Mouse (Mus musculus): Measurements from ENCODE around the gene Sugp1.
A peak's percentile ranks its signal among the peaks of the same experiment; 100 is the strongest.
"Not testable (repeated sequence)": the region's sequence is repeated elsewhere in the genome, so short reads cannot be mapped to it uniquely, and the experiment has no call there.

Gene Sugp1

DNA sequence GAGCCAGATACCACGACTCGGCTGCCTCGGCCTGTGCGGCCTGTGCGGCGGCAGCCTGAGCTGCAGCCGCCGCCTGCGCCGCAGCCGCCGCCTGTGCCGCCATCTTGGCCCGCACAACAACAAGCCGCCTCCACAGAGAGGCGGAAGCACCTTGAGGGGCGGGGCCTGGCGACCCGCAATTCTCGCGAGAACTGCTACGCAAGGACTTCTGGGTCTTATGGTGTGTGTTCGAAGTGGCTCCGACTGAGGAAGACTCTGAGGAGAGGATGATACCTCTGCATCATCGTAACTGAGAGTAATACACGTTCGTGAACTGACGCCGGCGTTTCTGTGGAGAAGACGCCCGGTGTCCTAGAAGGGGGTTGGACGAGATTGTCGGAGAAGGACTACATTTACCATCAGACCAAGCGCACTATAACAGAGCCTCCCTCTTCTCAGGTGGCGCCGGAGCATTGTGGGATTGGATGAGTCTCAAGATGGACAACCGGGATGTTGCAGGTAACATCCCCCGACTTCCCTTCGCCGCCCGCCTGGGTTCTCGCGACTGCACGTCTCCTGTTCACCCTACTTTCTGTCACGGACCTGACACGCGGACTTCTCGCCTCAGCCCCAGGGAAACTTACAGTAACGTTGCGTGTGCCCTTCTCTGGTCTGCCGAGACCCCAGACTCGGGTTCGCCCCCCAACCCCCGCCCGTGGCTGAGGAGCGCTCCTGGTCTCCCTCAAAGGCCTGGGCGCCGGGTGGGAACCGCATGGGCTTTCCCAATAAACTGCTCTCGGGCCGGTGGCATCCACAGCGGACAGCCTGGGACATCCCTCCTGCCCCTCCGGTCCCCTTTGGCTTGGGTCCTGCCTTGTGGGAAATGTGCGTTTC is at the start of gene Sugp1, which contains the start of gene Mau2:
Gene Sugp1 (plus strand): TSS at position 231 of the 873 bp plus-strand sequence.
Gene Mau2 (minus strand): TSS at position 152 of the 873 bp plus-strand sequence.
- DNase-seq (ENCODE audit: low spot score in 2 of 2): peak; percentile 88 to 95

DNA sequence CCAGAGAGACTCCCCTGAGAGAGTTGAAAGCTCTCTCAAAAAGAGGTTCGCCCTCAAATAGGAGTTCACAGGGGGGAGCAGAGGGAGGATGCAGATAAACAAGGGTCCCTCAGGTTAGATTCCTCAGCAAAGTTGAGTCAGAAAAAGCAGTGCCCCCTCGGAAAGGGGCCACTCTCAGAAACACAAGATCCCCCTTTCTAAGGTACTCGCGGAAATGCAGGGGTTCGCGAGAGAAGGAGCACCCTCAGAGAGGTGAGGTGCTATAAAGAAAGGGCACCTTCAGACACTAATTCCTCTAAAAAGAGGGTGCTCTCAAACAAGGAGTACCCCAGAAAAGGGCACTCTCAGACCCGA is 47.2 kb upstream of the Sugp1 start:
- DNase-seq (ENCODE audit: low spot score in 2 of 2): no peak

DNA sequence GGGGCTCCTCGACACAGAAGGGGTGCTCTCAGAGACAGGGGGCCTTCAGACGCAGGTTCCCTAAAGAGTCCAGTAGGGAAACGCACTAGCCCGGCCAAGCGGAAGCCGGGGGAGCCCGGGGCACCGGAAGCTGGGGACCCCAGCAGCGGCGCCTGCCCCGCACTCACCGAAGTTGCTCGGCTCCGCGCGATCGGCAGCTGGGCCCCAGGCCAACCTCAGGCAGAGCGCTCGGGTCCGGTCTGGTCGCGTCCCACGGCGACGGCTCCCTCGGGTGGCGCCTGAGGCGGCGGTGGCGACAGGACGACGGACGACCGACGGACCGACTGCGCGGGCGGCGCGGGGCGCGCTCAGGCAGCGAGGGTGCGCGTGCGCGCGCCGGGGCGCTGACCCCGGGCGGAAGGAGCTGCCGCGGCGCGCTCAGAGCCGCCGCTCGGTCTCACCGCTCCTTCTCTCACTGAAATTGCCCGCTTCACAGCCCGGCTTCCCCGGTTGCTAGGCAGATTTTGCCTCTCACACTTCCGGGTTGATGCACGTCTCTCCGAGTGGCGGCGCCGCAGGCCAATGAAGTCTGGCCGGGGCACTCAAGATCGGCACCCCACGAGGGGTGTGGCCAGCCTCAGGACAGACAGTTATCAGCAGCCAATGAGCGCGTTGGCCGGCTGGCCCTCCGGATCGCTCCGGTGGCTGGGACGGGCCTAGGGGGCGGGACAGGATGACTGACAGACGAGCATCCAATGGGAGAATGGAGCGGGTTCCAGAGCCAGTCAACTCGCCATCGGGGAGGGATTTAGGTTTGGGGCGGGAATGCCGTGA is 46.6 kb upstream of the Sugp1 start, which contains the start of gene Gatad2a:
Gene Gatad2a (minus strand): TSS at position 609 of the 813 bp plus-strand sequence.
- DNase-seq (ENCODE audit: low spot score in 2 of 2): peak; percentile 100

DNA sequence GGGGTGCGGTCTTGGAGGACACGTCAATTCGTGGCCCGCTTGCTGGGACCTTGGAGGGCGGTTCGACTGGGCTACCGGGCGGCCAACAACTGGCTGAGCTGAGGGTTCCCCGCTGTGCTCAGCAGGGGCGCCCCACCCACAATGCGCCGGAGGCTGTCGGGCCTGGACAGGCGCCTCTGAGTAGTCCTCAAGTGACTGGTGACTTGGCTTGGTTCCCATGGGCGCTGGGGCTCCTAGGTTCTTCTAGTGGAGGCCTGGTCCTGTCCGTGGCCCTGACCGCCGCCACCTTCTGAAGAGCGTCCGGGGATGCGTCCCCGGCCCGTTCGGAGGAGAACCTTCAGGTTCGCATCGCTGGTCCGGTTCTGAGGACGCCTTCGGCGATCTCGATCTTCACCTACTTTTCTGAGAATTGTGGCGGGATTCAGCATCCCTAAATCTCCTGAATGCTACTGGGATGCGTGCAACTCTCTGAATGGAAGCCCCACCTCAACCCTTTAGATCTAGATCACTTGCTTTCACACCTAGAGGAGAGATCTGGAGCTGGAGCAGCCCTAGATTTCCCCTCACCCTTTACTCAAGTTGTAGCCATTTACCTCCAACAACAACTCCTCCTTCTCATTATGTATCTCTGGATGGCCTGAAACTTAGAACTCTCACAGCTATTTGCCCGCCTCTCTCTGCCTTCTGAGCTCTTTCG is 45.9 kb upstream of the Sugp1 start:
- DNase-seq (ENCODE audit: low spot score in 2 of 2): no peak

DNA sequence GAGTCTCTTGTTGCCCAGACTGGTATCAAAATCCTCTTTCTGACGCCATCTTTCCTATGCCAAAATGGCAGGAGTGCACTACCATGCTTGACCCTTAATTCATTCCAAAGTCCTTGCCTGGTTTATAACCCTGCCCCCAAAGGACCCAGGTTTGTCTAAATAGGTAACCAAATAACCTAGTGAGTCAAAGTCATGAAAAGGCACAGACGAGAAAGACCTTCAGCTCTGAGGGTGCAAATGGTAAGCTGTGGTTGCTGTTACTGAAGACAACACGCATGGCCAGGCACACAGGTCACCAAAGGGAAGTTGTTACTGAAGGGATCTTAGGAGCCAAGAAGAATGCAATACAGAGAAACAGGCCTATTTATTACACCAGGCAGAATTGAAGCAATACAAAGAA is 43.9 kb upstream of the Sugp1 start:
- no peak for DNase-seq (ENCODE audit: low spot score in 2 of 2)

DNA sequence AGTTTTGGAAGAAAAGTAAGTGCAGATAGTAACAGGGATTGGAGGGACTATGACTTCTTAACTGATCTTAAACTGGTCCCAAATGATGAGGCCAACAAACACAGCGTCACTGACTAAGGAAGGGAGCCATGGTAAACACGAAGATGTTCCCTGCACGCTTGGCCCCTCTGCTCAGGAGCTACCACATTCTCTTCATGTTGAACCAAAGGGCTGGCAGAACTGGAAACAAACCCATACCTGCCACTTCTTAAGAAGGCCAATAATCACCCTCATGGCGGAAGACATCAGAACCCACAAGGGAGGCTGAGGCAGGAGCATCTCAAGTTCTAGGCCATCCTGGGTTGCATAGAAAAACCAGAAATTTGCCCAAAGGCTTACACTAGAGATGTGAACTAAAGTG is 43.4 kb upstream of the Sugp1 start:
- no peak for DNase-seq (ENCODE audit: low spot score in 2 of 2)

DNA sequence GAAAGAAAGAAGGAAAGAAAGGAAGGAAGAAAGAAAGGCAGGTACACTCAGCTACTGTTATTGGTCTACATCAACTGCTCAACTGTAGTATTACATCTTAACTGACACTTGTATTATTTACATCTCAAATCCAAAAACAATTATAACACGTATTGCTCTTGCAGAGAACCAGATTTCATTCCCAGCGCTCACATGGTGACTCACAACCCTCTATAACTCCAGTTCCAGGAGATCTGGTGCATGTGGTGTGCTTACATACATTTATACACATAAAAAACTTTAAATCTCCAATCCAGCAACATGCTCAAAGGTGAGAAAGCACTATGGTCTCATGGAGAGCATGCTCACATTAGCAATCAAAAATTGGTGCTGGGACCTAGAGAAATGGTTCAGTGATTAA is 42.4 kb upstream of the Sugp1 start:
- no peak for DNase-seq (ENCODE audit: low spot score in 2 of 2)

DNA sequence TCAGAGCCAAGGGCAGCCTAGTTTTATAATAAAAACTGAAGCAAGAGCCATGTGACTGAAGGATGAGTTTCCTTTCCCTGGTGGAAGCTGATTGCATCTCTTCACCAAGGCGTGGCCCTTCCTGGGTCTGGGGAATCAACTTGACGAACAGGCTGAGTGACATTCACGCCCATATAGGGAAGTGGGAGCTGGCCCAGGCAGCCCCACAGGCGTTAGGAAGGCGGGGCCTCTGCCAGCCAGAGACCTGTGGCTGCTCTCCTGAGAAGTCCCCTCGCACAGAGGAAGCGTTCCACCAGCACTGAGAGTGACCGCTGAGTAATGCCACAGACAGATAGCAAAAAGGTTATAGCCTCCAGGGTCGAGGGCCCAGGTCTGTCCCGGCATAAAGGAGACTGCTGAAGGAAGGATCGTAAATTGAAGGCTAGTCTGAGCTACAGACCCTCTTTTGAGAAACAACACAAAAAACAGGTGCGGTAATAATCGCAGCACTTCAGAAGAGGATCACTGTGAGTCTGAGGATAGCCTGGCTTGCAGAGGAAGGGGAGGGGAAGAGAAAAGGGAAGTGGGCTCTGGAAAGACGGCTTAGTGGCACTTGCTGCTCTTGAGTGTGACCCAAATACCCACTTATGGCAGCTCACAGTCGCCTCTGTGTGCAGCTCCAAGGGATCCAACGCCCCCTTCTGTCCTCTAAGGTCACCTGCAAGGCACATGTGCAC is 41.3 kb upstream of the Sugp1 start:
- DNase-seq (ENCODE audit: low spot score in 2 of 2): no peak

DNA sequence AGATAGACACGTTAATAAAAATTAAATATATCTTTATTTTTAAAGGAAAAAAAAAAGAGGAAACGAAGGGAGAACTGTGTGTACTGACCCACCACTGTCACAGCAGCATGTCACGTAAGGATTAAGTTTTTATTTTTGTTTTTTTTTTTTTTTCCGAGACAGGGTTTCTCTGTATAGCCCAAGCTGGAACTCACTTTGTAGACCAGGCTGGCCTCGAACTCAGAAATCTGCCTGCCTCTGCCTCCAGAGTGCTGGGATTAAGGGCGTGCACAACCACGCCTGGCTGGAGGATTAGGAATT is 40.8 kb upstream of the Sugp1 start:
- DNase-seq (ENCODE audit: low spot score in 2 of 2): not testable (repeated sequence)

DNA sequence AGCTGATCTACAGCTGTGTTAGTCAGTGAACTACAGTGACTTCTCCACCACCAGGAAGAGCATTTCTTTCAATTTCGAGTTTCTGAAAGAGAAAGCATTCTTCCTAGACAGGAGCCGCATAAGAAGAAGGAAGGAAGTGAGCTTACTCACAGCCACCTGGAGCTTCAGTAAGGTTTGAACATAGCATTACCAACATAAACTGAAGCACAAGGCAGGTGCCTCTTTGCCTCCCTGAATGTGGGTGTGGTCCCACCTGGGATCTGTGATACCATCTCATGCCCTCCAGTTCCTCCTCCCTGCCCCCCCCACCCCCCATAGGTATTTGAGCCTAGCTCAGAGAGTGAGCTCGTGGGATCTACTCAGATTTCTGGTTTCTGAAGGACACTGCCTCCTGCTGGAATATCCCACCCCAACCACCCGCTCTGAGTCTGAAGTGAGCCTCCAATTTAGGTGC is 39.4 kb upstream of the Sugp1 start:
- DNase-seq (ENCODE audit: low spot score in 2 of 2): no peak

DNA sequence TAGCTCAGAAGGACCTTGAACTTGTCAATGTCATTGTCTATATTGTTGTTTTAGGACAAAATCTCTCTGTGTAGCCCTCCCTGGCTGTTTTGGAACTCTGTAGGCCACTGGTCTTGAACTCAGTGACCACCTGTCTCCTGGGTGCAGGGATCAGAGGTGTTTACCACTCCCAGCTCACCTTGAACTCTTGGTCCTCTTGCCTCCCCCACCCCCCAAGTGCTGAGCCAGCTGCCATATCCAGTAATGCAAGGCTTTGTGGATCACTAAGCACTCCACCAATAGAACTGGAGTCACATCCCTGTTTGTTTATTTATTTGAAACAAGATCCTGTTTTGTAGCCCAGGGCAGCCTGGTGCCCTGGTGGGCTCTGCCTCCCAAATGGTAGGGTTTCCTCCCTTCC is 38.3 kb upstream of the Sugp1 start:
- DNase-seq (ENCODE audit: low spot score in 2 of 2): no peak

DNA sequence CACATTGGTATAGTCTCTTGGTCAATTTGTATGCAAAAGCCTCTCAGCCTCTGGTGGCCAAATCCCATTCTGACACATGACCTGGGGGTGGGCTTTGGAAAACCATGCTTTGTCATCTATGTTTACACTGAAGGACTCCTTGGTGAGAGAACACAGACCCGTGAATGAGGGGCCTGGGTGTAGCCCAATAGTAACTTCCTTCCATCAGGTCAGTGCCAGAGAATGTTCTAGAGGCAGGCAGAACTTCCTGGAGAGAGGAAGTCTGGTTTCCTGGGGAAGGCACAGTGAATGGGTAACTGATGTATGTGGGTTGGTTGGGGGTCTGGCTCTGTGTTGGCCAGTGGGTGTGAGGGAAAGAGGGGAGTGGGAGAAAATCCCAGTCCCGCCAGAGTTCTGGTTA is 37.4 kb upstream of the Sugp1 start:
- DNase-seq (ENCODE audit: low spot score in 2 of 2): no peak

DNA sequence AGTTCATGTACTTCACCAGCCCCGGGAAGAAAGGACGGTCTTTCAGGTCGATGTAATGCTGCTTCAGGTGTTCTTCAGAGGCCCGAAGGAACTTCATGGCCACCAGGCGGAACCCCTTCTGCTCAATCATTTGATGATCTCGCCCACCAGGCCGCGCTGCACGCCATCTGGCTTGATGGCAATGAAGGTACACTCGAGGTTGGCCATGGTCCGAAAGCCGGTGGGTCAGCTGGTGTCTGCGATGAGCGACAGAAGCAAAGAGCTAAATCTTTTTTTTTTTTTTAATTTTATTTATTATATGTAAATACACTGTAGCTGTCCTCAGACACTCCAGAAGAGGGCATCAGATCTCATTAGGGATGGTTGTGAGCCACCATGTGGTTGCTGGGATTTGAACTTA is 31.8 kb upstream of the Sugp1 start:
- DNase-seq (ENCODE audit: low spot score in 2 of 2): peak in 1 of 2 experiments; percentile 28

DNA sequence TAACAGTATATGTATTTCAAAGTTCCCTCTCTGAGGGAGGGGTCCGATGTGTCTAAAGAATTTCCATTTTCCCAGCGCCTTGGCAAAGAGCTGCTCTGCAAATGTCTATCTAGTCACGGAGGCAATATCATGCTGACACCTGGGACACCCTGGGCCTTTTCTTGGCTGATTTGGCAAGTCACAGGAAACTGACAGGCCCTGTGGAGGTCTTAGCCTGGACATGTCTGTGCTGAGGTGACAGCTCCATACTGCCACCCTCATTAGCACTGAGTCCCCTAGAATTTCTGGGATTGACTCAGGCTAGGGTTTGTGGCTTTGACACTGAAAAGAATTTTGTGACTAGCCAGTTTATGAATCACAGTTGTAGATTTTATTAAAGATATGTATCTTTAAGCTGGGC is 30.3 kb upstream of the Sugp1 start:
- no peak for DNase-seq (ENCODE audit: low spot score in 2 of 2)

DNA sequence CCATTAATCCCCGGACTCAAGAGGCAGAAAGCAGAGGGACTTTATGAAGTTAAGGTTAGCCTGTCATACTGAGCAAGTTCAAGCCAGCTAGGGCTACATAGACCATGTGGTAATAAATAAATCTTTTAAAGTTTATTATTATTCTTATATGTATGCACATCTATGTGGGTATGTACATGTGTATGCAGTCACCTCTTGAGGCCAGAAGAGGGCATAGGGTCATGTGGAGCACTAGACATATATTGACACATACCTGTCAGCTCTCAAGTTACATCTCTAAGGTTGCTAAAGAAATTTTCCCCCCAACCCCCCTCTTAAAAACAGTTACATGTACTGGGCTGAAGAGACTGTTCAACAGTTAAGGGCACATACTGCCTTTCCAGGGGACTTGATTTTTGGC is 29.9 kb upstream of the Sugp1 start:
- DNase-seq (ENCODE audit: low spot score in 2 of 2): no peak

DNA sequence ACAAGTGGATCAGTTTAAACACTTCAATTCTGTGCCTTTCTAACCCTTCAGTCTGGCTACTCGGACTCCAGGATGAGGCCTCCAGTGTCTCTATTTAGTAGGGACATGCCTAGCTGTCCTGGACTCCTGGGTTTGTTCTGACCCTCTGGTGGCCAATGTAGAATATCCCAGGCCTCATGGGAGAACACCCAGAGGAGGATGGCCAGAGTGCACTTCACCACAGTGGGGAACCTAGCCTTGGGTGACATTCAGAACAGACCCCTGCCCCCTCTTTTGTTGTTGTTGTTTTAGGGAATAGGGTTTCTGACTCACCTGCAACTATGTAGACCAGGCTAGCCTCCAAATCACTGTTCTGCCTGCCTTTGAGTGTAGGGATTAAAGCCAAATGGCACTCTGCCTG is 27.6 kb upstream of the Sugp1 start:
- DNase-seq (ENCODE audit: low spot score in 2 of 2): no peak

DNA sequence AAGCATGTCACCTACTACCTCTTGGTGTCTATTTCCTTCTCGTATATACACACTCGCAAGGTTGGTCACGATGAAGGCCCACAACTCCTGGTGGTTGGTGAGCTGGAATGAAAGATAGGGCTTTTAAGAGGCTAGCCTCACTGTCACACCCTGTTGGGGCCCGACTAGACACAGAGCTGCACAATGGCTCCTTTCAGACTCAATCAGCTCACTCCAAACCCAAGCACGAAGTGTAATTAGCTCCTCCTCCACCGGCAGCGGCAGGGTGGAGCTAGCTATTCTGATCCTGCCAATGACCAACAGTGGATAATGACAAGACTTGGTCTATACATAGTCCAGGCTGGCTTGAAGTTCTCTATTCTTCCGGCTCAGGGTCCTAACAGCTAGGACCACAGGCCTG is 19.0 kb upstream of the Sugp1 start:
- no peak for DNase-seq (ENCODE audit: low spot score in 2 of 2)

DNA sequence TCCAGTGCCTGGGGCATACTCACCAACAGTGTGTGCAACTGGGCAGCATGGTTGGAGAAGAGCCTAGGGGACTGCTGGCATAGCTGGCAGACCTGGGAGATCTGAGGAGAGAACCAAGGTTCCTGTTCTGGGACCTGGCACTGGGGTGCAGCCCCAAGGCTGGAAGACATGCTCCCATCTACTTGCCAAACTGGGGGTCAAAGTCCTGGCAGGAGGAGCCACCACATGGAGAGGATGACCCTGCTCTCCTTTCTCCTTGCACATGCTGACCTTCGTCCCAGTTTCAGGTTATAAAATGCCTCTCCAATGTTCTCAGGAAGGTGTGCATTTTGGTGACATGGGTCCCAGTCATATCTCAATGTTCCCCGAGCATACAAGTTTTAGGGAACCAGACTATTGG is 16.5 kb upstream of the Sugp1 start:
- no peak for DNase-seq (ENCODE audit: low spot score in 2 of 2)

DNA sequence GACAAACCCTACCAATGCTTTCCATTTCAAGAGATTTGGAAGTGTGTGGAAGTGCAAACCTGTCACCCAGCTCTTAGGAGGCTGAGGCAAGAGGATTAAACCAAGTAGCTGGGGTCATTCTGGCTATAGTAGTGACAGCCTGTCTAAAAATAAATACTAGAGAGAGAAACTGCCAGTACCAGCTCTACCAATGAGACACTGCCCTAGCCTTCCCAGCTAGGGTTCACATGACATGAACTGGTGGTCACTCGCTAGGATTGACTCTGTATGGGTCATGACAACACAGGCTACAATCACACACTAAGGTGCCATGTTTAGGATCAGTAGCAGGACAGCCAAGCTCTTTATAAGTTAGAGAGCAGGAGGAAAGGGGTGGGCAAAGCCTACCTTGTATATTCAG is 12.4 kb upstream of the Sugp1 start:
- DNase-seq (ENCODE audit: low spot score in 2 of 2): no peak

DNA sequence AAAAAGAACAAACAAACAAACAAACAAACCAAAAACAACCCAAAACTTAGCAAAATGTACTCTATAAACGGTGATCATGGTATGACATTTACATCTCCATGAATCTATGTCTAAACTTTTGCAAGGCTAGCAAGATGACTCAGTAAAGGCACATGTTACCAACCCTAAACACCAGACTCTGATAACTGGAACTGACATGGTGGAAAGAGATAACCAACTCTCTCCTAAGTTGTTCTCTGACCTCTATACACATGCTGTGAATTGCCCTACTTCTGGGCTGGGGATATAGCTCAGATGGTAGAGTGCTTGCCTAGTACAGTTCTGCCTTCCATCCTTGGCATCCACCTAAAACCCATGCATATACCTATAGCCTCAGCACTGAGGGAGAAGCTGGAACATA is 4.6 kb upstream of the Sugp1 start:
- DNase-seq (ENCODE audit: low spot score in 2 of 2): no peak

DNA sequence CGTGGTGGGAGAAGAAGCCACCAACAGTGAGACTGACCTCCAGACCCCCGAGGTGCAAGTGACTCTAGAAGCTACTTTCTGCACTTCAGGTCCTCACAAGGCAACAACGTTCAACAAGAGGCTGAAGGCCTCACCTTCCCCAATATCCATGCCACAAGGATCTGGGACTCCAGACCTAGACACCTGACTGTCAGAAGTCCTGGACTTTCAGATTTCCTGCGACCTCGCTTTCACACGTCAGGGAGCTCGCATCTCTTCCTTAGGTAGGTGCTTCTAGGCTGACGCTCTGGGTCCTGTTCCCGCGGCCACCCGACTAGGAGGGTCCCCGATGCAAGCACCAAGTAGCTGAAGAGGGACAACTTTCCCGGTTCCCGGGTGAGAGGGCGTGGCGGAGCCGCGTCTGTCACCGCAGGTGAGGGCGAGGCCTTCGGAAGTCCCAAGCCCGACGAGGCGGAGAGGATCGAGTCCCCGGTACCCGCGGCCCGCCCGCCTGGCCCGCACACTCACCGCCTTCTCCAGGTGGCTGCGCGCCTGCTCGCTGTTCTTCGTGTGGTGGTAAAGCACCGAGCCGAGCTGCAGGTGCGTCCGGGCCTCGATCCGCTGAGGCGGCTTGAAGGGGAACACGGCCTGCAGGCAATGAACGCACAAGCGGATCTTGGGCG is 597 bp upstream of the Sugp1 start:
- no peak for DNase-seq (ENCODE audit: low spot score in 2 of 2)
